Mouse (Mus musculus): ENCODE data around the gene Mgat4b. TPM values are rescaled to one million over a fixed set of nuclear protein-coding genes. Genes with fewer than 3 reads are reported as not detected.
"Not testable (repeated sequence)": the region's sequence is repeated elsewhere in the genome, so short reads cannot be mapped to it uniquely, and the experiment has no call there.

Mgat4b gene
- polyA plus RNA-seq (2014; fragmentation: Nextera tagmentation; extraction: Ambion mirVana): 14.2 and 14.4 TPM in 2 replicates

- Histone ChIP-seq H3K27ac (ENCODE audit: low read depth, low read length) (peak within 1 kb of the TSS; percentile 97), H3K9ac (ENCODE audit: low read depth, low read length) (peak within 1 kb of the TSS; percentile 92), H3K27me3 (ENCODE audit: control insufficient read depth, insufficient read depth, low read length) (no peaks in the 10 kb centered on the region), H3K4me3 (ENCODE audit: low read depth, low read length) (peak within 1 kb of the TSS; percentile 80), H3K4me2 (peak within 1 kb of the TSS; percentile 62), H3K9me3 (replicated peaks; ENCODE audit: control insufficient read depth, low read length) (no peaks in the 10 kb centered on the region), H3K36me3 (ENCODE audit: control insufficient read depth, insufficient read depth, low read length) (peaks cover 16% of the 10 kb centered on the region), H3K4me1 (ENCODE audit: control insufficient read depth, insufficient read depth, low read length) (peaks cover 27% of the 10 kb centered on the region)
- under 1% methylated on average over 48 of the region's 48 CpGs for WGBS (ENCODE audit: insufficient replicate concordance)
- ATAC-seq (replicated peaks; ENCODE audit: insufficient number of reproducible peaks, low FRiP score, low TSS enrichment): peak; percentile 61
These were observed at the start of gene Mgat4b, which contains the start of gene Sqstm1 for GRCm38 (mm10) chr11:50210505-50211151. Mgat4b (plus strand) TSS chr11:50210890. Sqstm1 (minus strand) TSS chr11:50210827.

GRCm38 (mm10) chr11:50161578-50162304 lies 48.9 kb upstream of the Mgat4b start:
- H3K27ac ChIP-seq (ENCODE audit: low read depth, low read length): no peak overlapping the region
- 60% methylated on average over 10 of the region's 10 CpGs for WGBS (ENCODE audit: insufficient replicate concordance)
- no peak overlapping the region for H3K9ac ChIP-seq (ENCODE audit: low read depth, low read length)
- no peaks in the 10 kb centered on the region for H3K4me1 ChIP-seq (ENCODE audit: control insufficient read depth, insufficient read depth, low read length)
- peaks cover 21% of the 10 kb centered on the region for H3K36me3 ChIP-seq (ENCODE audit: control insufficient read depth, insufficient read depth, low read length)
- H3K9me3 ChIP-seq (replicated peaks; ENCODE audit: control insufficient read depth, low read length): no peaks in the 10 kb centered on the region
- H3K27me3 ChIP-seq (ENCODE audit: control insufficient read depth, insufficient read depth, low read length): no peaks in the 10 kb centered on the region
- ATAC-seq (replicated peaks; ENCODE audit: insufficient number of reproducible peaks, low FRiP score, low TSS enrichment): peak; percentile 39; the same call in 1 of the 2 replicates
- H3K4me3 ChIP-seq (ENCODE audit: low read depth, low read length): no peak overlapping the region
- no peak overlapping the region for H3K4me2 ChIP-seq

GRCm38 (mm10) chr11:50162338-50163050 lies 48.2 kb upstream of the Mgat4b start:
- H3K27me3 ChIP-seq (ENCODE audit: control insufficient read depth, insufficient read depth, low read length): no peaks in the 10 kb centered on the region
- H3K9ac ChIP-seq (ENCODE audit: low read depth, low read length): no peak overlapping the region
- no peak overlapping the region for H3K4me2 ChIP-seq
- 92% methylated on average over 3 of the region's 3 CpGs for WGBS (ENCODE audit: insufficient replicate concordance)
- H3K4me1 ChIP-seq (ENCODE audit: control insufficient read depth, insufficient read depth, low read length): no peaks in the 10 kb centered on the region
- no peaks in the 10 kb centered on the region for H3K9me3 ChIP-seq (replicated peaks; ENCODE audit: control insufficient read depth, low read length)
- no peak overlapping the region for H3K27ac ChIP-seq (ENCODE audit: low read depth, low read length)
- ATAC-seq (replicated peaks; ENCODE audit: insufficient number of reproducible peaks, low FRiP score, low TSS enrichment): no peak
- no peak overlapping the region for H3K4me3 ChIP-seq (ENCODE audit: low read depth, low read length)
- H3K36me3 ChIP-seq (ENCODE audit: control insufficient read depth, insufficient read depth, low read length): peaks cover 13% of the 10 kb centered on the region

- Histone ChIP-seq H3K9me3 (replicated peaks; ENCODE audit: control insufficient read depth, low read length) (no peaks in the 10 kb centered on the region), H3K9ac (ENCODE audit: low read depth, low read length) (no peak overlapping the region), H3K36me3 (ENCODE audit: control insufficient read depth, insufficient read depth, low read length) (peaks cover 13% of the 10 kb centered on the region), H3K4me1 (ENCODE audit: control insufficient read depth, insufficient read depth, low read length) (no peaks in the 10 kb centered on the region), H3K4me3 (ENCODE audit: low read depth, low read length) (no peak overlapping the region), H3K4me2 (no peak overlapping the region), H3K27me3 (ENCODE audit: control insufficient read depth, insufficient read depth, low read length) (no peaks in the 10 kb centered on the region), H3K27ac (ENCODE audit: low read depth, low read length) (no peak overlapping the region)
- WGBS (ENCODE audit: insufficient replicate concordance): 85% methylated on average over 5 of the region's 5 CpGs
- ATAC-seq (replicated peaks; ENCODE audit: insufficient number of reproducible peaks, low FRiP score, low TSS enrichment): no peak
These were observed 42.3 kb upstream of the Mgat4b start for GRCm38 (mm10) chr11:50168352-50168751.

- not testable (repeated sequence) for H3K27me3 ChIP-seq (ENCODE audit: control insufficient read depth, insufficient read depth, low read length); H3K9me3 ChIP-seq (replicated peaks; ENCODE audit: control insufficient read depth, low read length); ATAC-seq (replicated peaks; ENCODE audit: insufficient number of reproducible peaks, low FRiP score, low TSS enrichment)
- Histone ChIP-seq H3K9ac (ENCODE audit: low read depth, low read length) (peak within 1 kb of the TSS; percentile 79), H3K4me1 (ENCODE audit: control insufficient read depth, insufficient read depth, low read length) (peaks cover 14% of the 10 kb centered on the region), H3K4me3 (ENCODE audit: low read depth, low read length) (peak within 1 kb of the TSS; percentile 78), H3K27ac (ENCODE audit: low read depth, low read length) (peak within 1 kb of the TSS; percentile 67), H3K4me2 (peak within 1 kb of the TSS; percentile 89), H3K36me3 (ENCODE audit: control insufficient read depth, insufficient read depth, low read length) (peaks cover 10% of the 10 kb centered on the region)
- 5% methylated on average over 19 of the region's 19 CpGs for WGBS (ENCODE audit: insufficient replicate concordance)
These were observed 36.5 kb upstream of the Mgat4b start, which contains the start of gene Mrnip for GRCm38 (mm10) chr11:50174111-50174729. Mrnip (plus strand) TSS chr11:50174444.

- WGBS (ENCODE audit: insufficient replicate concordance): 0% methylated on average over 22 of the region's 27 CpGs
- ATAC-seq (replicated peaks; ENCODE audit: insufficient number of reproducible peaks, low FRiP score, low TSS enrichment): peak; percentile 97
- peak overlapping the region; percentile 78 for H3K4me3 ChIP-seq (ENCODE audit: low read depth, low read length)
- H3K9ac ChIP-seq (ENCODE audit: low read depth, low read length): peak overlapping the region; percentile 79
- peaks cover 15% of the 10 kb centered on the region for H3K4me1 ChIP-seq (ENCODE audit: control insufficient read depth, insufficient read depth, low read length)
- H3K27me3 ChIP-seq (ENCODE audit: control insufficient read depth, insufficient read depth, low read length): no peaks in the 10 kb centered on the region
- peaks cover 10% of the 10 kb centered on the region; the same call in 1 of the 2 replicates for H3K36me3 ChIP-seq (ENCODE audit: control insufficient read depth, insufficient read depth, low read length)
- no peaks in the 10 kb centered on the region for H3K9me3 ChIP-seq (replicated peaks; ENCODE audit: control insufficient read depth, low read length)
- peak overlapping the region; percentile 89 for H3K4me2 ChIP-seq
- peak overlapping the region; percentile 67 for H3K27ac ChIP-seq (ENCODE audit: low read depth, low read length)
These were observed 35.9 kb upstream of the Mgat4b start for GRCm38 (mm10) chr11:50174730-50175187.

- no peak overlapping the region for H3K9ac ChIP-seq (ENCODE audit: low read depth, low read length)
- WGBS (ENCODE audit: insufficient replicate concordance): 82% methylated on average over 3 of the region's 3 CpGs
- H3K27ac ChIP-seq (ENCODE audit: low read depth, low read length): no peak overlapping the region
- ATAC-seq (replicated peaks; ENCODE audit: insufficient number of reproducible peaks, low FRiP score, low TSS enrichment): no peak
- no peak overlapping the region for H3K4me3 ChIP-seq (ENCODE audit: low read depth, low read length)
- peaks cover 15% of the 10 kb centered on the region for H3K4me1 ChIP-seq (ENCODE audit: control insufficient read depth, insufficient read depth, low read length)
- H3K9me3 ChIP-seq (replicated peaks; ENCODE audit: control insufficient read depth, low read length): no peaks in the 10 kb centered on the region
- H3K4me2 ChIP-seq: no peak overlapping the region
- H3K27me3 ChIP-seq (ENCODE audit: control insufficient read depth, insufficient read depth, low read length): no peaks in the 10 kb centered on the region
- peaks cover 6% of the 10 kb centered on the region; the same call in 1 of the 2 replicates for H3K36me3 ChIP-seq (ENCODE audit: control insufficient read depth, insufficient read depth, low read length)
These were observed 34.3 kb upstream of the Mgat4b start for GRCm38 (mm10) chr11:50176351-50176750.

GRCm38 (mm10) chr11:50177111-50177510 lies 33.6 kb upstream of the Mgat4b start:
- WGBS (ENCODE audit: insufficient replicate concordance): 63% methylated on average over 6 of the region's 6 CpGs
- H3K4me1 ChIP-seq (ENCODE audit: control insufficient read depth, insufficient read depth, low read length): peaks cover 15% of the 10 kb centered on the region
- H3K9me3 ChIP-seq (replicated peaks; ENCODE audit: control insufficient read depth, low read length): no peaks in the 10 kb centered on the region
- H3K36me3 ChIP-seq (ENCODE audit: control insufficient read depth, insufficient read depth, low read length): no peaks in the 10 kb centered on the region
- no peak for ATAC-seq (replicated peaks; ENCODE audit: insufficient number of reproducible peaks, low FRiP score, low TSS enrichment)
- no peaks in the 10 kb centered on the region for H3K27me3 ChIP-seq (ENCODE audit: control insufficient read depth, insufficient read depth, low read length)
- no peak overlapping the region for H3K4me3 ChIP-seq (ENCODE audit: low read depth, low read length)
- H3K27ac ChIP-seq (ENCODE audit: low read depth, low read length): no peak overlapping the region
- no peak overlapping the region for H3K9ac ChIP-seq (ENCODE audit: low read depth, low read length)
- H3K4me2 ChIP-seq: no peak overlapping the region
